Mouse (Mus musculus) testis, postnatal 14 days (tissue): ENCODE measurements at regions not wholly inside any gene's neighbourhood (a gene's known extent, or its start where the extent isn't known, plus 50 kb on each side); places are given as distances from the start of the nearest gene placed in this dataset.
"Not testable (repeated sequence)": the region's sequence is repeated elsewhere in the genome, so short reads cannot be mapped to it uniquely, and the experiment has no call there.

Experiments used
- DNase-seq: peaks from one replicate; pipeline ENCODE4 v3.0.0; 2021; ENCODE audit warnings: low spot score

- no peak for DNase-seq
Observed at GRCm38 (mm10) chr16:30686536-30686935, 87.0 kb downstream of the Fam43a start.

GRCm38 (mm10) chr16:30687225-30687624, 87.7 kb downstream of the Fam43a start:
- DNase-seq = no peak

- no peak for DNase-seq
Observed at GRCm38 (mm10) chr16:30687682-30688081, 88.2 kb downstream of the Fam43a start.

- no peak for DNase-seq
Observed at GRCm38 (mm10) chr16:30690531-30690930, 91.0 kb downstream of the Fam43a start.

- no peak for DNase-seq
Observed at GRCm38 (mm10) chr16:30691964-30692363, 92.4 kb downstream of the Fam43a start.

- DNase-seq = no peak
Observed at GRCm38 (mm10) chr16:30692541-30693141, 93.1 kb downstream of the Fam43a start.

GRCm38 (mm10) chr16:30693206-30693605, 93.7 kb downstream of the Fam43a start:
- DNase-seq = no peak

GRCm38 (mm10) chr16:30693839-30694527, 94.5 kb downstream of the Fam43a start:
- no peak for DNase-seq

GRCm38 (mm10) chr16:30695691-30696090, 96.2 kb downstream of the Fam43a start:
- DNase-seq = no peak

GRCm38 (mm10) chr16:30697209-30697608, 97.7 kb downstream of the Fam43a start:
- no peak for DNase-seq

GRCm38 (mm10) chr16:30697806-30698205, 98.3 kb downstream of the Fam43a start:
- DNase-seq = no peak

GRCm38 (mm10) chr16:30703831-30704230, 104.3 kb downstream of the Fam43a start:
- DNase-seq = no peak

GRCm38 (mm10) chr16:30709501-30709900, 110.0 kb downstream of the Fam43a start:
- no peak for DNase-seq

- DNase-seq = no peak
Observed at GRCm38 (mm10) chr16:30709975-30710374, 110.5 kb downstream of the Fam43a start.

- DNase-seq = no peak
Observed at GRCm38 (mm10) chr16:30712570-30712969, 113.0 kb downstream of the Fam43a start.

- not testable (repeated sequence) for DNase-seq
Observed at GRCm38 (mm10) chr16:30717577-30717976, 118.1 kb downstream of the Fam43a start.

- no peak for DNase-seq
Observed at GRCm38 (mm10) chr16:30720791-30721190, 121.3 kb downstream of the Fam43a start.

GRCm38 (mm10) chr16:30721223-30721622, 121.7 kb downstream of the Fam43a start:
- DNase-seq = no peak

- DNase-seq = no peak
Observed at GRCm38 (mm10) chr16:30722372-30722771, 122.8 kb downstream of the Fam43a start.

- no peak for DNase-seq
Observed at GRCm38 (mm10) chr16:30724591-30724990, 125.1 kb downstream of the Fam43a start.

- no peak for DNase-seq
Observed at GRCm38 (mm10) chr16:30732770-30733415, 133.4 kb downstream of the Fam43a start.

- no peak for DNase-seq
Observed at GRCm38 (mm10) chr16:30733478-30733877, 134.0 kb downstream of the Fam43a start.

- DNase-seq = no peak
Observed at GRCm38 (mm10) chr16:30735360-30735759, 135.8 kb downstream of the Fam43a start.
